Mouse (Mus musculus): ENCODE results near the gene Gm3233.
A peak's percentile ranks its signal among the peaks of the same experiment; 100 is the strongest.
"Not testable (repeated sequence)": the region's sequence is repeated elsewhere in the genome, so short reads cannot be mapped to it uniquely, and the experiment has no call there.

Gm3233 gene

GRCm38 (mm10) chr10:77759582-77759981, at the start of gene Gm3233:
Gene Gm3233 (minus strand): TSS chr10:77759682.
- DNase-seq (ENCODE audit: low read depth, low spot score); H3K27me3 ChIP-seq (ENCODE audit: control insufficient read depth, insufficient read depth, low read length, poor library complexity, severe bottlenecking); H3K36me3 ChIP-seq (ENCODE audit: control insufficient read depth, insufficient read depth, low read length, poor library complexity, severe bottlenecking): not testable (repeated sequence)

GRCm38 (mm10) chr10:77804095-77804494, 44.6 kb upstream of the Gm3233 start:
- Histone ChIP-seq H3K27me3 (ENCODE audit: control insufficient read depth, insufficient read depth, low read length, poor library complexity, severe bottlenecking) (no peaks in the 10 kb centered on the region), H3K36me3 (ENCODE audit: control insufficient read depth, insufficient read depth, low read length, poor library complexity, severe bottlenecking) (no peaks in the 10 kb centered on the region)
- no peak for DNase-seq (ENCODE audit: low read depth, low spot score)

DNA sequence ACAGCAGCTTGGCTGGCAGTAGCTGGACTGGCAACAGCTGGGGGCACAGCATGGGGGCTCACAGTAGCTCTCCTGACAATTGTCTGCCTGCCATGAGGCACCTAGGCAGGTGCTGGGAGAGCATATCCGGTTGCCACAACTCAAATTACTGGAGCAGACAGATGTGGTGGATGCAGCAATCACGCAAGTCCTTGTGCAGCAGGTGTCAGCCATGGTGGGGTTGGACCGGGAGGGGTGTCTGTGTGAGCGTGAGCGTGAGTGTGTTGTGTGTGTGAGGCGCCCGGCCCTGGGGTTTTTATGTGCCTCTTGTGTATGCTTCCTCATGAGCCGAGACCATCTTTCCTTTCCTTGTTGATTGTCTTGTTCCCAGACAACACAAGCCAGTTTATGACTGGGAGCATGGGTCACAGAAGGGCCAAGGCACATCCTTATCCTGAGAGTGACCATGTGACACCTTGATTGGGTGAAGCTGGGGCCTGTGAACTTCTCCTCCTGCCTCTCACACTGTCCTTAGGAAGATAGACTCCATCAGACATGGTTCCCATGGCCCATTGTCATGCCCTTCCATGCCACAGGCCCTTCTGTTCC, 39.5 kb upstream of the Gm3233 start, which contains the start of gene Gm19668:
Gene Gm19668 (minus strand): TSS at position 213 of the 588 bp plus-strand sequence.
- H3K27me3 ChIP-seq (ENCODE audit: control insufficient read depth, insufficient read depth, low read length, poor library complexity, severe bottlenecking): no peaks in the 10 kb centered on the region
- no peaks in the 10 kb centered on the region for H3K36me3 ChIP-seq (ENCODE audit: control insufficient read depth, insufficient read depth, low read length, poor library complexity, severe bottlenecking)
- no peak for DNase-seq (ENCODE audit: low read depth, low spot score)

DNA sequence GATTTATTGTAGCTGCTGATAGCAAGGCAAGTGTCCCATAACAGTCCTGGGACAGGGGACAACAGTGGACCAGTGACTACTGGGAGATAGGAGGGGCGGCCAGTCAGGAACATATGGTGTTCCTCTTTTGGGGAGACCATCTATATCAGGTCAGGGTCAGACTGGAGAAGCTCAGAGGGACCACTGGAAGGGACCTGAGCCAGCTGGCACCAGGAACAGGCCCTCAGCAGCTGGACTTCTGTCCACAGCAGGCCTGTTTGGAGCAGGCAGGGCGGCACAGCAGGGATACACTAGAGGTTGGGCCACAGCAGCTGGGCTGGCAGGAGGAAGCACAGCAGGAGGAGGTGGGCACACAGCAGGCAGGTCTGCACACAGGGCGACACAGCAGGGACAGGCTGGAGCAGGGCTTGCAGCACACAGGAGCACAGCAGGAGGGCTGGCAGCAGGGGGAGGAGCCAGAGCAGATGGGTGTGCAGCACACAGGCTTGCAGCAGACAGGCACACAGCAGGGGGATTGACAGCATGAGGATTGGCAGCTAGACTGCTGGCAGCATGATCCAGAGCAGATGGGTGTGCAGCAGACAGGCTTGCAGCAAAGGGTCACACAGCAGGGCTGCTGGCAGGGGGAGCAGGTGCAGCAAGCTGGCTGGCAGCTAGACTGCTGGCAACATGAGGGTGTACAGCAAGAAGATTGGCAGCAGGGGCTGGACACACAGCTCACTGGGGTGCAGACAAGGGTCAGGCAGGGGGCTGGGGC, 38.9 kb upstream of the Gm3233 start:
- H3K27me3 ChIP-seq (ENCODE audit: control insufficient read depth, insufficient read depth, low read length, poor library complexity, severe bottlenecking); H3K36me3 ChIP-seq (ENCODE audit: control insufficient read depth, insufficient read depth, low read length, poor library complexity, severe bottlenecking); DNase-seq (ENCODE audit: low read depth, low spot score): not testable (repeated sequence)

GRCm38 (mm10) chr10:77797677-77798076, 38.2 kb upstream of the Gm3233 start:
- DNase-seq (ENCODE audit: low read depth, low spot score): no peak
- H3K36me3 ChIP-seq (ENCODE audit: control insufficient read depth, insufficient read depth, low read length, poor library complexity, severe bottlenecking): no peaks in the 10 kb centered on the region
- H3K27me3 ChIP-seq (ENCODE audit: control insufficient read depth, insufficient read depth, low read length, poor library complexity, severe bottlenecking): no peaks in the 10 kb centered on the region

GRCm38 (mm10) chr10:77794976-77795375, 35.5 kb upstream of the Gm3233 start, which contains the start of gene Gm9639:
Gene Gm9639 (minus strand): TSS chr10:77795076.
- no peaks in the 10 kb centered on the region for H3K27me3 ChIP-seq (ENCODE audit: control insufficient read depth, insufficient read depth, low read length, poor library complexity, severe bottlenecking)
- no peak for DNase-seq (ENCODE audit: low read depth, low spot score)
- no peaks in the 10 kb centered on the region for H3K36me3 ChIP-seq (ENCODE audit: control insufficient read depth, insufficient read depth, low read length, poor library complexity, severe bottlenecking)

GRCm38 (mm10) chr10:77788621-77789020, 29.1 kb upstream of the Gm3233 start:
- DNase-seq (ENCODE audit: low read depth, low spot score): no peak
- Histone ChIP-seq H3K27me3 (ENCODE audit: control insufficient read depth, insufficient read depth, low read length, poor library complexity, severe bottlenecking) (no peaks in the 10 kb centered on the region), H3K36me3 (ENCODE audit: control insufficient read depth, insufficient read depth, low read length, poor library complexity, severe bottlenecking) (no peaks in the 10 kb centered on the region)

DNA sequence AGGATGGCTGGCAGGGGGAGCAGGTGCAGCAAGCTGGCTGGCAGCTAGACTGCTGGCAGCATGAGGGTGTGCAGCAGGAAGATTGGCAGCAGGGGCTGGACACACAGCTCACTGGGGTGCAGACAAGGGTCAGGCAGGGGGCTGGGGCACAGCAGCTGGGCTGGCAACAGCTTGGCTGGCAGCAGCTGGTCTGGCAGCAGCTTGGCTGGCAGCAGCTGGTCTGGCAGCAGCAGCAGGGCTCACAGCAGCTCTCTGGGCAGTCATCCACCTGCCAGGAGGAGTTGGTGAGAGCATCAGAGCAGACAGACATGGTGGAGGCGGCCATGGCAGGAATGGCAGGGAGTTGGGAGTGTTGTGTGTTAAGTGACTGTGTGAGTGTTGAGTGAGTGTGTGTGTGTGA, 28.4 kb upstream of the Gm3233 start, which contains the start of gene Gm7137:
Gene Gm7137 (minus strand): TSS at position 325 of the 400 bp plus-strand sequence.
- H3K27me3 ChIP-seq (ENCODE audit: control insufficient read depth, insufficient read depth, low read length, poor library complexity, severe bottlenecking); DNase-seq (ENCODE audit: low read depth, low spot score); H3K36me3 ChIP-seq (ENCODE audit: control insufficient read depth, insufficient read depth, low read length, poor library complexity, severe bottlenecking): not testable (repeated sequence)

GRCm38 (mm10) chr10:77783396-77783795, 23.9 kb upstream of the Gm3233 start:
- not testable (repeated sequence) for DNase-seq (ENCODE audit: low read depth, low spot score); H3K27me3 ChIP-seq (ENCODE audit: control insufficient read depth, insufficient read depth, low read length, poor library complexity, severe bottlenecking); H3K36me3 ChIP-seq (ENCODE audit: control insufficient read depth, insufficient read depth, low read length, poor library complexity, severe bottlenecking)

GRCm38 (mm10) chr10:77782442-77782841, 23.0 kb upstream of the Gm3233 start, which contains the start of gene Gm3250:
Gene Gm3250 (minus strand): TSS chr10:77782542.
- not testable (repeated sequence) for H3K36me3 ChIP-seq (ENCODE audit: control insufficient read depth, insufficient read depth, low read length, poor library complexity, severe bottlenecking); DNase-seq (ENCODE audit: low read depth, low spot score); H3K27me3 ChIP-seq (ENCODE audit: control insufficient read depth, insufficient read depth, low read length, poor library complexity, severe bottlenecking)

DNA sequence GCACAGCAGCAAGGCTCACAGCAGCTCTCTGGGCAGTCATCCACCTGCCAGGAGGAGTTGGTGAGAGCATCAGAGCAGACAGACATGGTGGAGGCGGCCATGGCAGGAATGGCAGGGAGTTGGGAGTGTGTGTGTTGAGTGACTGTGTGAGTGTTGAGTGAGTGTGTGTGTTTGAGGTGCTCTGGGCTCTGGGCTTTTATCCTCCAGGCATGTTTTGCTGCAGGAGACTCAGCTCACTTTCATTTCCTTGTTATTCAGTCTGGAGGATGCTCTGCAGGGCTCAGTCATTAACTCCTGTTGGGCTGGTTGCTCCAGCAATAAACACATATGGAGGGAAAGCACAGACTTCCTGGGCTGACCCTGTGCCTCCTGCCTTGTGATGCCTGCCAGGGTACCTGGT, 17.4 kb upstream of the Gm3233 start, which contains the start of gene Gm7138:
Gene Gm7138 (minus strand): TSS at position 101 of the 400 bp plus-strand sequence.
- H3K36me3 ChIP-seq (ENCODE audit: control insufficient read depth, insufficient read depth, low read length, poor library complexity, severe bottlenecking); H3K27me3 ChIP-seq (ENCODE audit: control insufficient read depth, insufficient read depth, low read length, poor library complexity, severe bottlenecking); DNase-seq (ENCODE audit: low read depth, low spot score): not testable (repeated sequence)

- not testable (repeated sequence) for DNase-seq (ENCODE audit: low read depth, low spot score); H3K36me3 ChIP-seq (ENCODE audit: control insufficient read depth, insufficient read depth, low read length, poor library complexity, severe bottlenecking); H3K27me3 ChIP-seq (ENCODE audit: control insufficient read depth, insufficient read depth, low read length, poor library complexity, severe bottlenecking)
These were observed 12.7 kb upstream of the Gm3233 start for GRCm38 (mm10) chr10:77772142-77772541.

- H3K27me3 ChIP-seq (ENCODE audit: control insufficient read depth, insufficient read depth, low read length, poor library complexity, severe bottlenecking); H3K36me3 ChIP-seq (ENCODE audit: control insufficient read depth, insufficient read depth, low read length, poor library complexity, severe bottlenecking); DNase-seq (ENCODE audit: low read depth, low spot score): not testable (repeated sequence)
These were observed 11.7 kb upstream of the Gm3233 start, which contains the start of gene Gm3238 for GRCm38 (mm10) chr10:77771225-77771624. Gene Gm3238 (minus strand): TSS chr10:77771325.

GRCm38 (mm10) chr10:77769727-77770126, 10.2 kb upstream of the Gm3233 start:
- no peak for DNase-seq (ENCODE audit: low read depth, low spot score)
- Histone ChIP-seq H3K36me3 (ENCODE audit: control insufficient read depth, insufficient read depth, low read length, poor library complexity, severe bottlenecking) (no peaks in the 10 kb centered on the region), H3K27me3 (ENCODE audit: control insufficient read depth, insufficient read depth, low read length, poor library complexity, severe bottlenecking) (no peaks in the 10 kb centered on the region)

- no peaks in the 10 kb centered on the region for H3K27me3 ChIP-seq (ENCODE audit: control insufficient read depth, insufficient read depth, low read length, poor library complexity, severe bottlenecking)
These were observed 6.0 kb downstream of the Gm3233 start for GRCm38 (mm10) chr10:77753448-77753847.

More at GRCm38 (mm10) chr10:77753448-77753847, 6.0 kb downstream of the Gm3233 start:
- peak; percentile 13 for DNase-seq (ENCODE audit: low read depth, low spot score)
- H3K36me3 ChIP-seq (ENCODE audit: control insufficient read depth, insufficient read depth, low read length, poor library complexity, severe bottlenecking): no peaks in the 10 kb centered on the region

Measured in splenic B cell, adult 2 months (primary cell).